Mouse (Mus musculus) embryonic fibroblast, embryonic 13.5 days (primary cell): ENCODE data around the gene Tkt.

Experiments
- CTCF ChIP-seq: IDR thresholded peaks from 2 replicates; pipeline ENCODE4 v1.5.1; 2011; ENCODE audit warnings: mild to moderate bottlenecking, control low read depth, low read length, moderate library complexity, borderline replicate concordance; ENCODE audit not compliant: insufficient read depth
- POLR2A ChIP-seq: IDR thresholded peaks from 2 replicates; pipeline ENCODE4 v1.6.1; 2011; ENCODE audit warnings: low read depth, mild to moderate bottlenecking, control low read depth, low read length, moderate library complexity

DNA sequence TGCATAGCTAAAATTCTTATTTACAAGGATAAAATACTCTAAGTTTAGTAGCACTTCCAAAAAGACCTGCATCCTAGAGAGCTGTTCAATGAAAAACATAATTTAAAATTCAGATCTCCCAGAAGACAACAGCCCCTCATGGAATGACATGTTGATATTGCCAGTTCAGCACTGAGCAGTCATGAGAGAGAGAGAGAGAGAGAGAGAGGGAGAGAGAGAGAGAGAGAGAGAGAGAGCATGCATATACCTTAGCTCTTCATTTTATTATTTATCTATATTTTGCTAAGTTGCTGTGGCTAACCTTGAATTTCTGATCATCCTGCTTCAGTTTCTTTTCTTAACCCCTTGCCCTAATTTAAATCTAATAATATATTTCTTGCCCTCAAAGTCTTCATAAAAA is 14.2 kb downstream of the Tkt start:
- no peak for TF ChIP-seq CTCF
- no peak for TF ChIP-seq POLR2A
